Mouse (Mus musculus): ENCODE results near the gene Mid1ip1. TPM values are rescaled to one million over a fixed set of nuclear protein-coding genes. Genes with fewer than 3 reads are reported as not detected.

Mid1ip1 gene
- polyA plus RNA-seq, 1 experiment = 41.1 TPM

DNA sequence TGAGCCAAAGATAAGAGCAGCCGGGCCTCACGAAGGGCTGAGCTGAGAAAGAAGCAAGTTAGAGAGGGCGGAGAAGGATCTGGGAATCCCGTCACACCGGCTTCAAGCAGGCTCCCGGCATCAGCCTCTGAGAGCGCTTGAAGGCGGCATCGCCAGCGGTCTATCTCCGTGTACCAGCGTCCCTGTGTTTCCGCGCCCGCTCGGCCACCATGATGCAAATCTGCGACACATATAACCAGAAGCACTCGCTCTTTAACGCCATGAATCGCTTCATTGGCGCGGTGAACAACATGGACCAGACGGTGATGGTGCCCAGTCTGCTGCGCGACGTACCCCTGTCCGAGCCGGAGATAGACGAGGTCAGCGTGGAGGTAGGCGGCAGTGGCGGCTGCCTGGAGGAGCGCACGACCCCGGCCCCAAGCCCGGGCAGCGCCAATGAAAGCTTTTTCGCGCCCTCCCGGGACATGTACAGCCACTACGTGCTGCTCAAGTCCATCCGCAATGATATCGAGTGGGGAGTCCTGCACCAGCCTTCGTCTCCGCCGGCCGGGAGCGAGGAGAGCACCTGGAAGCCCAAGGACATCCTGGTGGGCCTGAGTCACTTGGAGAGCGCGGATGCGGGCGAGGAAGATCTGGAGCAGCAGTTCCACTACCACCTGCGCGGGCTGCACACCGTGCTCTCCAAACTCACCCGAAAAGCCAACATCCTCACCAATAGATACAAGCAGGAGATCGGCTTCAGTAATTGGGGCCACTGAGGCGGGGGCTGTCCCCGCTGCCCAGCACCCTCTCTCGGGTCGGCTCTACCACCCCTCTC lies 3.4 kb downstream of the Mid1ip1 start:
- Histone ChIP-seq H3K9me3 (replicated peaks; ENCODE audit: control insufficient read depth, insufficient read depth, low read length, poor library complexity, severe bottlenecking) (no peaks in the 10 kb centered on the region; the same call in 1 of the 2 replicates), H3K27me3 (ENCODE audit: control insufficient read depth, insufficient read depth, low read length, poor library complexity, severe bottlenecking) (no peaks in the 10 kb centered on the region), H3K4me1 (ENCODE audit: control insufficient read depth, insufficient read depth, low read length) (no peaks in the 10 kb centered on the region), H3K4me3 (ENCODE audit: low read depth, low read length) (peak overlapping the region; percentile 87), H3K9ac (ENCODE audit: low read depth, poor library complexity, severe bottlenecking) (peak overlapping the region; percentile 79), H3K36me3 (ENCODE audit: control insufficient read depth, insufficient read depth, low read length, poor library complexity, severe bottlenecking) (no peaks in the 10 kb centered on the region), H3K27ac (ENCODE audit: insufficient read depth, low read length) (0 out of 2 replicates have a peak overlapping the region, but pooled peaks have one; percentile 21)
- TF ChIP-seq EP300 (IDR thresholded peaks at IDR 0.05; ENCODE audit: insufficient read depth, low read depth, low read length) (no peak), CTCF (IDR thresholded peaks at IDR 0.05; ENCODE audit: low read depth, low read length) (no peak), POLR2A (IDR thresholded peaks at IDR 0.05; ENCODE audit: insufficient read depth, low read length) (no peak)

DNA sequence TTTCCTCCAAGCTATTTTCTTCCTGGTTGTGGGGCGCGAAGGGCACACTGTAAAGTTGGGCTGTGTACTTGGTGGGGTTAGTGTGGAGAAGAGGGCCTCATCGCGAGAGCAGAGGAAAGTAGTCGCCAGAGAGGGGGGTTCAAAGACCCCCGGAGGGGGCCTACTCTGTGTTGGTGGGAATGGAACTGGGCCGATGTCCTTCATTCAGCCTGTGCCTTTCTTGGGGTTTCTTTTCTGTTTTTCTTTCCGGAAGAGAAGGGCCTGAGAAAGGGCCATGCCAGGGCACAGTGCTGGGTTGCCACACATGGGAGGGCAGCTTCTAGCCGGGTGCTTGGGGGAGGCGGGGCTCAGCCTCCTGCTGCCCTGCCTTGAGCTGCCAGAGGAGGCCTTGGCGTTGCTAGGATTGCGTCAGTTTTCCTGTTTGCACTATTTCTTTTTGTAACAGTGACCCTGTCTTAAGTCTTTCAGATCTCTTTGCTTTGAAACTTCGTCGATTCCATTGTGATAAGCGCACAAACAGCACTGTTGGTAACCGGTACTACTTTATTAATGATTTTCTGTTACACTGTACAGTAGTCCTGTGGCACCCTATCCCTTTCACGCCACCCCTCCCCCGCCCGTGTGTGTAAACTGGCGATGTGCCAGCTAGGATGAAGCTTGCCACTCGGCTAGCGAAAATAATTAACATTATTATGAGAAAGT lies 4.2 kb downstream of the Mid1ip1 start:
- no peaks in the 10 kb centered on the region for H3K4me1 ChIP-seq (ENCODE audit: control insufficient read depth, insufficient read depth, low read length)
- H3K9me3 ChIP-seq (replicated peaks; ENCODE audit: control insufficient read depth, insufficient read depth, low read length, poor library complexity, severe bottlenecking) = no peaks in the 10 kb centered on the region
- no peak for TF ChIP-seq POLR2A (IDR thresholded peaks at IDR 0.05; ENCODE audit: insufficient read depth, low read length)
- no peak for TF ChIP-seq EP300 (IDR thresholded peaks at IDR 0.05; ENCODE audit: insufficient read depth, low read depth, low read length)
- no peak for TF ChIP-seq CTCF (IDR thresholded peaks at IDR 0.05; ENCODE audit: low read depth, low read length)
- no peaks in the 10 kb centered on the region for H3K27me3 ChIP-seq (ENCODE audit: control insufficient read depth, insufficient read depth, low read length, poor library complexity, severe bottlenecking)
- H3K4me3 ChIP-seq (ENCODE audit: low read depth, low read length) = peak overlapping the region; percentile 87
- H3K36me3 ChIP-seq (ENCODE audit: control insufficient read depth, insufficient read depth, low read length, poor library complexity, severe bottlenecking) = no peaks in the 10 kb centered on the region
- H3K27ac ChIP-seq (ENCODE audit: insufficient read depth, low read length) = no peak overlapping the region
- peak overlapping the region; percentile 79 for H3K9ac ChIP-seq (ENCODE audit: low read depth, poor library complexity, severe bottlenecking)

DNA sequence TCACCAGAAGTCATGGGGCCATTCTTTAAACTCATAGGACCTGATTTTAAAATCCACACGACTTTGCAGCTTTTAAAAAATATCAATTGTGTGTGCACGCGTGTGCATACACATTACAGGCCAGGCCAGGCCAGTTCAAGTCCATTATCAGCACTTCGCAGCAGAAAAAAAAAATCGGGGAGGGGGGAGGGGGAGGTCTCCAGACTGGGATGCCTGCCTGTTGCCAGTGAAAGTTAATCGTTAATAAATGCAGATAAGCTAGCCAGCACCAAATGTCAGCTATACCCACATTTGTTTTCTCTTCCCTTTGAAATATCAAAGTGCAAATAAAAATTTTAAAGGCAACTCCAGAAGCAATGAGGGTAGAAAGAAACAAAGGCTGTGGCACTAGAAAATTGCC lies 5.6 kb downstream of the Mid1ip1 start:
- H3K36me3 ChIP-seq (ENCODE audit: control insufficient read depth, insufficient read depth, low read length, poor library complexity, severe bottlenecking) = no peaks in the 10 kb centered on the region
- H3K9me3 ChIP-seq (replicated peaks; ENCODE audit: control insufficient read depth, insufficient read depth, low read length, poor library complexity, severe bottlenecking) = no peaks in the 10 kb centered on the region
- H3K27ac ChIP-seq (ENCODE audit: insufficient read depth, low read length) = no peak overlapping the region
- no peaks in the 10 kb centered on the region for H3K27me3 ChIP-seq (ENCODE audit: control insufficient read depth, insufficient read depth, low read length, poor library complexity, severe bottlenecking)
- no peak overlapping the region for H3K4me3 ChIP-seq (ENCODE audit: low read depth, low read length)
- no peak overlapping the region for H3K9ac ChIP-seq (ENCODE audit: low read depth, poor library complexity, severe bottlenecking)
- TF ChIP-seq POLR2A (IDR thresholded peaks at IDR 0.05; ENCODE audit: insufficient read depth, low read length) = no peak
- TF ChIP-seq EP300 (IDR thresholded peaks at IDR 0.05; ENCODE audit: insufficient read depth, low read depth, low read length) = no peak
- no peak for TF ChIP-seq CTCF (IDR thresholded peaks at IDR 0.05; ENCODE audit: low read depth, low read length)
- no peaks in the 10 kb centered on the region for H3K4me1 ChIP-seq (ENCODE audit: control insufficient read depth, insufficient read depth, low read length)

DNA sequence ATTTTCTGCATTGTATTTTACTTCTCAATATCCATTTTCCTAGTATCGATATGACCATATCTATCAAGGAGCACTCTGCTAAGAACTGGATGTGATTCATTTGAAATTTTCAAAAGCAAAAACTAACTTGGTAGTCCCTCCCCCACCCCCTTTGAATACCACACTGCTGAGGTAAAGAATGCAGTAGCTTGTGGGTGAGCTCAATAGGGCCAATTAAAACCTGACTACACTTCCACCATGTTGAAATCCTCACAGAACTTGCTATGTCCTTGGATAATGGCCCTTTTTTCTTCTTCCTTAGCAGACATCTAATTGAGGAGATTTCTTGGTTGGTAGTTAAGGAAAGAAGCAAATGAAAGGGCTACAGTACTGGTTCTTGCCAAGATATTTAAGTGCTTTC lies 9.8 kb downstream of the Mid1ip1 start:
- no peak overlapping the region for H3K9ac ChIP-seq (ENCODE audit: low read depth, poor library complexity, severe bottlenecking)
- H3K36me3 ChIP-seq (ENCODE audit: control insufficient read depth, insufficient read depth, low read length, poor library complexity, severe bottlenecking) = no peaks in the 10 kb centered on the region
- H3K27ac ChIP-seq (ENCODE audit: insufficient read depth, low read length) = no peak overlapping the region
- no peaks in the 10 kb centered on the region for H3K4me1 ChIP-seq (ENCODE audit: control insufficient read depth, insufficient read depth, low read length)
- H3K4me3 ChIP-seq (ENCODE audit: low read depth, low read length) = no peak overlapping the region
- TF ChIP-seq POLR2A (IDR thresholded peaks at IDR 0.05; ENCODE audit: insufficient read depth, low read length) = no peak
- TF ChIP-seq CTCF (IDR thresholded peaks at IDR 0.05; ENCODE audit: low read depth, low read length) = no peak
- no peak for TF ChIP-seq EP300 (IDR thresholded peaks at IDR 0.05; ENCODE audit: insufficient read depth, low read depth, low read length)
- H3K27me3 ChIP-seq (ENCODE audit: control insufficient read depth, insufficient read depth, low read length, poor library complexity, severe bottlenecking) = no peaks in the 10 kb centered on the region
- H3K9me3 ChIP-seq (replicated peaks; ENCODE audit: control insufficient read depth, insufficient read depth, low read length, poor library complexity, severe bottlenecking) = no peaks in the 10 kb centered on the region

DNA sequence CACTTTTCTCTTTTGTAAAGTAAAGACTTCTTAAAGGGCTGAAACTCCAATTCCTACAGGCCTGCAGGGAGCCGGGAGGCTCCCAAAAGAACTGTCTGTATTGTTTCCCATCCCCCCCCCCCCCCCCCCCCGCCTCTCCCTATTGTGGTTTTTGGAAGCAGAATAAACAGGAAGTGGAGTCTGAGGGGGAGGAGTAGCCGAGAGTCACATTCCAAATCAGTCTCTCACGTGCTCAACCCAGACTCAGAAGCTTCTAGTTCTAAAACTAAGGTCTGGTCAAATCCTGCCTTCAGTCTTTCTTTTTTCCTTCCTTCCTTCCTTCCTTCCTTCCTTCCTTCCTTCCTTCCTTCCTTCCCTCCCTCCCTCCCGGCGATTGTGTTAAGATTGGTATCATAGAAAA lies 14.7 kb downstream of the Mid1ip1 start:
- no peak for TF ChIP-seq CTCF (IDR thresholded peaks at IDR 0.05; ENCODE audit: low read depth, low read length)
- TF ChIP-seq EP300 (IDR thresholded peaks at IDR 0.05; ENCODE audit: insufficient read depth, low read depth, low read length) = no peak
- TF ChIP-seq POLR2A (IDR thresholded peaks at IDR 0.05; ENCODE audit: insufficient read depth, low read length) = no peak
- no peaks in the 10 kb centered on the region for H3K4me1 ChIP-seq (ENCODE audit: control insufficient read depth, insufficient read depth, low read length)
- no peak overlapping the region for H3K9ac ChIP-seq (ENCODE audit: low read depth, poor library complexity, severe bottlenecking)
- H3K4me3 ChIP-seq (ENCODE audit: low read depth, low read length) = no peak overlapping the region
- no peaks in the 10 kb centered on the region for H3K27me3 ChIP-seq (ENCODE audit: control insufficient read depth, insufficient read depth, low read length, poor library complexity, severe bottlenecking)
- no peaks in the 10 kb centered on the region for H3K36me3 ChIP-seq (ENCODE audit: control insufficient read depth, insufficient read depth, low read length, poor library complexity, severe bottlenecking)
- H3K27ac ChIP-seq (ENCODE audit: insufficient read depth, low read length) = peak overlapping the region; percentile 96
- H3K9me3 ChIP-seq (replicated peaks; ENCODE audit: control insufficient read depth, insufficient read depth, low read length, poor library complexity, severe bottlenecking) = no peaks in the 10 kb centered on the region

DNA sequence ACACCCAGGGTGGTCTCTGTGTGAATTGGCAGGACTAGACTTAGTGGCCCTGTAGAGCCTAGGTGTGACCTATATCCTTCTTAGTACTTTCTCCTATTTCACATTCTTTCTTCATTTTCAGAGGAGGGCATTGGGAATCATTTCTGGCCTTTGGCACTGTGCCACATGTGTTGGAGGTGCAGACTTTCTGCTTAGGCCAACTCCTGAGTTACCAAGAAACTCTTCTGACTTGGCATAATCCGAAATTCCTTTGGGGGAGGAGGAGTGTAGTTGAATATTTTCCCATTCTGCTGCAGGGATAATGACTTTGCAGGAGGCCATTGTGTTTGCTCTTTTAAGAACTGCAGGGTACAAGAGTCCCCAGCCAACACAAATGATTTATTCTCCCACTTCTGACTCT lies 19.6 kb downstream of the Mid1ip1 start:
- no peaks in the 10 kb centered on the region for H3K4me1 ChIP-seq (ENCODE audit: control insufficient read depth, insufficient read depth, low read length)
- H3K9me3 ChIP-seq (replicated peaks; ENCODE audit: control insufficient read depth, insufficient read depth, low read length, poor library complexity, severe bottlenecking) = no peaks in the 10 kb centered on the region
- H3K4me3 ChIP-seq (ENCODE audit: low read depth, low read length) = no peak overlapping the region
- TF ChIP-seq CTCF (IDR thresholded peaks at IDR 0.05; ENCODE audit: low read depth, low read length) (no peak), POLR2A (IDR thresholded peaks at IDR 0.05; ENCODE audit: insufficient read depth, low read length) (no peak), EP300 (IDR thresholded peaks at IDR 0.05; ENCODE audit: insufficient read depth, low read depth, low read length) (no peak)
- H3K27ac ChIP-seq (ENCODE audit: insufficient read depth, low read length) = no peak overlapping the region
- H3K9ac ChIP-seq (ENCODE audit: low read depth, poor library complexity, severe bottlenecking) = no peak overlapping the region
- no peaks in the 10 kb centered on the region for H3K27me3 ChIP-seq (ENCODE audit: control insufficient read depth, insufficient read depth, low read length, poor library complexity, severe bottlenecking)
- H3K36me3 ChIP-seq (ENCODE audit: control insufficient read depth, insufficient read depth, low read length, poor library complexity, severe bottlenecking) = no peaks in the 10 kb centered on the region

Measured in ES-Bruce4 (cell line).